Mouse (Mus musculus): Measurements from ENCODE around the gene Tapt1. TPM values are rescaled to one million over a fixed set of nuclear protein-coding genes. Genes with fewer than 3 reads are reported as not detected.
"Not testable (repeated sequence)": the region's sequence is repeated elsewhere in the genome, so short reads cannot be mapped to it uniquely, and the experiment has no call there.

Gene Tapt1
- polyA plus RNA-seq, 1 experiment from 2014 or later, result 29.5 TPM

GRCm38 (mm10) chr5:44146437-44147332 lies 79.7 kb downstream of the Tapt1 start:
- ATAC-seq (replicated peaks; ENCODE audit: extremely low read depth, insufficient read depth, low FRiP score), result no peak
- H3K27ac ChIP-seq (ENCODE audit: low read length), result no peak overlapping the region
- H3K4me1 ChIP-seq (ENCODE audit: control insufficient read depth, insufficient read depth, low read length), result no peaks in the 10 kb centered on the region
- 66% methylated on average over 6 of the region's 6 CpGs for WGBS
- no peaks in the 10 kb centered on the region for H3K27me3 ChIP-seq (ENCODE audit: control insufficient read depth, insufficient read depth, low read length)
- H3K4me3 ChIP-seq (ENCODE audit: low read length), result no peak overlapping the region
- H3K4me2 ChIP-seq (ENCODE audit: low read depth, low read length), result no peak overlapping the region
- H3K9ac ChIP-seq (ENCODE audit: low read length), result no peak overlapping the region
- peaks cover 6% of the 10 kb centered on the region for H3K9me3 ChIP-seq (replicated peaks; ENCODE audit: control insufficient read depth, low read length)
- H3K36me3 ChIP-seq (ENCODE audit: control insufficient read depth, insufficient read depth), result no peaks in the 10 kb centered on the region

- no peaks in the 10 kb centered on the region for H3K4me1 ChIP-seq (ENCODE audit: control insufficient read depth, insufficient read depth, low read length)
- 52% methylated on average over 8 of the region's 8 CpGs for WGBS
- H3K27ac ChIP-seq (ENCODE audit: low read length), result no peak overlapping the region
- no peak overlapping the region for H3K4me2 ChIP-seq (ENCODE audit: low read depth, low read length)
- H3K27me3 ChIP-seq (ENCODE audit: control insufficient read depth, insufficient read depth, low read length), result no peaks in the 10 kb centered on the region
- no peaks in the 10 kb centered on the region for H3K9me3 ChIP-seq (replicated peaks; ENCODE audit: control insufficient read depth, low read length)
- ATAC-seq (replicated peaks; ENCODE audit: extremely low read depth, insufficient read depth, low FRiP score), result no peak
- H3K36me3 ChIP-seq (ENCODE audit: control insufficient read depth, insufficient read depth), result no peaks in the 10 kb centered on the region
- H3K4me3 ChIP-seq (ENCODE audit: low read length), result no peak overlapping the region
- no peak overlapping the region for H3K9ac ChIP-seq (ENCODE audit: low read length)
Observed at GRCm38 (mm10) chr5:44143467-44144235, 82.8 kb downstream of the Tapt1 start.

GRCm38 (mm10) chr5:44127487-44127886 lies 98.9 kb downstream of the Tapt1 start:
- Histone ChIP-seq H3K4me2 (ENCODE audit: low read depth, low read length) (no peak overlapping the region), H3K27me3 (ENCODE audit: control insufficient read depth, insufficient read depth, low read length) (no peaks in the 10 kb centered on the region), H3K4me1 (ENCODE audit: control insufficient read depth, insufficient read depth, low read length) (no peaks in the 10 kb centered on the region), H3K4me3 (ENCODE audit: low read length) (no peak overlapping the region), H3K27ac (ENCODE audit: low read length) (no peak overlapping the region), H3K9ac (ENCODE audit: low read length) (no peak overlapping the region), H3K9me3 (replicated peaks; ENCODE audit: control insufficient read depth, low read length) (no peaks in the 10 kb centered on the region), H3K36me3 (ENCODE audit: control insufficient read depth, insufficient read depth) (no peaks in the 10 kb centered on the region)
- no peak for ATAC-seq (replicated peaks; ENCODE audit: extremely low read depth, insufficient read depth, low FRiP score)
- WGBS, result 59% methylated on average over 4 of the region's 4 CpGs

GRCm38 (mm10) chr5:44126574-44126973 lies 99.9 kb downstream of the Tapt1 start:
- ATAC-seq (replicated peaks; ENCODE audit: extremely low read depth, insufficient read depth, low FRiP score); H3K36me3 ChIP-seq (ENCODE audit: control insufficient read depth, insufficient read depth); H3K27me3 ChIP-seq (ENCODE audit: control insufficient read depth, insufficient read depth, low read length); H3K9me3 ChIP-seq (replicated peaks; ENCODE audit: control insufficient read depth, low read length); H3K4me1 ChIP-seq (ENCODE audit: control insufficient read depth, insufficient read depth, low read length); H3K27ac ChIP-seq (ENCODE audit: low read length); H3K9ac ChIP-seq (ENCODE audit: low read length); H3K4me2 ChIP-seq (ENCODE audit: low read depth, low read length); H3K4me3 ChIP-seq (ENCODE audit: low read length): not testable (repeated sequence)
- 92% methylated on average over 8 of the region's 8 CpGs for WGBS

Other genes starting within 250 kb of the Tapt1 start
- 5.0 and 5.3 TPM in 2 replicates for gene Fgfbp1, start 244.8 kb downstream of the Tapt1 start, polyA plus RNA-seq (2015; fragmentation: Nextera tagmentation; extraction: Ambion mirVana)
- gene Prom1, start 124.6 kb downstream of the Tapt1 start, polyA plus RNA-seq (2015; fragmentation: Nextera tagmentation; extraction: Ambion mirVana), result 8.0 and 8.1 TPM in 2 replicates

Measured in heart, embryonic 16.5 days (tissue).